ENCODE assay signal across 8 mouse cellular contexts in genomic region chr10:5804691-5805156, GRCm38 (mm10). TPM values are rescaled to one million over a fixed set of nuclear protein-coding genes. Genes with fewer than 3 reads are reported as not detected.
A peak's percentile ranks its signal among the peaks of the same experiment; 100 is the strongest.
DNase-seq lines count a peak whose midpoint lies in the region; ATAC-seq and TF ChIP-seq lines count a peak whose summit lies in the region.

No protein-coding gene starts in this region.

- H3K4me2 ChIP-seq in kidney, embryonic 14.5 days (replicated peaks; ENCODE audit: low read depth, low read length) = peak overlapping the region; percentile 71
- peak overlapping the region; percentile 96 for H3K4me2 ChIP-seq in neural tube, embryonic 12.5 days (replicated peaks)

- no peak for TF ChIP-seq RAD21 in MEL (IDR thresholded peaks at IDR 0.05; ENCODE audit: low read depth, low read length)

- H3K9ac ChIP-seq in kidney, embryonic 14.5 days (ENCODE audit: low read depth, low read length) = peak overlapping the region; percentile 85
- peak overlapping the region; percentile 96 for H3K9ac ChIP-seq in MEL (ENCODE audit: control insufficient read depth, low read depth, low read length, poor library complexity, severe bottlenecking)
- H3K9ac ChIP-seq in neural tube, embryonic 12.5 days = peak overlapping the region; percentile 62

- no peaks in the 10 kb centered on the region for H3K27me3 ChIP-seq in kidney, embryonic 14.5 days (ENCODE audit: control insufficient read depth, insufficient read depth, low read length)
- no peaks in the 10 kb centered on the region for H3K27me3 ChIP-seq in MEL (ENCODE audit: control insufficient read depth in 1 of 2, insufficient read depth in 2 of 2, low read length in 2 of 2)
- no peaks in the 10 kb centered on the region for H3K27me3 ChIP-seq in neural tube, embryonic 12.5 days (replicated peaks)

- H3K9me3 ChIP-seq in kidney, embryonic 14.5 days (ENCODE audit: control insufficient read depth, low read length) = no peaks in the 10 kb centered on the region
- H3K9me3 ChIP-seq in MEL (replicated peaks; ENCODE audit: insufficient read depth, low read length) = no peaks in the 10 kb centered on the region
- no peaks in the 10 kb centered on the region for H3K9me3 ChIP-seq in neural tube, embryonic 12.5 days

- peaks cover 9% of the 10 kb centered on the region for H3K4me1 ChIP-seq in kidney, embryonic 14.5 days (ENCODE audit: control insufficient read depth, insufficient read depth, low read length)
- H3K4me1 ChIP-seq in MEL (ENCODE audit: control insufficient read depth in 1 of 2, insufficient read depth in 2 of 2, low read length in 2 of 2) = peaks cover 0 to 17% of the 10 kb centered on the region in 2 experiments; a peak in 2 of 4 replicates
- H3K4me1 ChIP-seq in neural tube, embryonic 12.5 days = peaks cover 27% of the 10 kb centered on the region

- peak overlapping the region; percentile 87 for H3K4me3 ChIP-seq in kidney, embryonic 14.5 days (ENCODE audit: low read length)
- H3K4me3 ChIP-seq in MEL (ENCODE audit: control insufficient read depth in 1 of 2, insufficient read depth in 1 of 2, low read depth in 2 of 2, low read length in 2 of 2) = peak overlapping the region; percentile 50 to 89
- peak overlapping the region; percentile 68 for H3K4me3 ChIP-seq in neural tube, embryonic 12.5 days

- WGBS in kidney, embryonic 14.5 days = 0% methylated on average over 20 of the region's 24 CpGs
- under 1% methylated on average over 24 of the region's 24 CpGs for WGBS in neural tube, embryonic 12.5 days

- H3K36me3 ChIP-seq in kidney, embryonic 14.5 days (ENCODE audit: control insufficient read depth, insufficient read depth, low read length) = peaks cover 31% of the 10 kb centered on the region
- H3K36me3 ChIP-seq in MEL (ENCODE audit: control insufficient read depth in 1 of 2, insufficient read depth in 2 of 2, low read length in 2 of 2) = peaks cover 19 to 42% of the 10 kb centered on the region in 2 experiments
- H3K36me3 ChIP-seq in neural tube, embryonic 12.5 days = peaks cover 21% of the 10 kb centered on the region; the same call in 1 of the 2 replicates

- TF ChIP-seq CTCF in MEL (IDR thresholded peaks at IDR 0.05 in 2 of 3, conservative IDR thresholded peaks at IDR 0.05 in 1 of 3; ENCODE audit: control insufficient read depth in 1 of 3, insufficient read depth in 1 of 3, low read depth in 2 of 3, low read length in 3 of 3, poor library complexity in 1 of 3, severe bottlenecking in 1 of 3) = no peak

- no peak for TF ChIP-seq POLR2A in MEL (IDR thresholded peaks at IDR 0.05; ENCODE audit: control insufficient read depth in 1 of 2, insufficient read depth in 1 of 2, low read depth in 1 of 2, low read length in 2 of 2, poor library complexity in 1 of 2)

- no peak for DNase-seq in kidney, adult 9 months
- DNase-seq in MEL (ENCODE audit: low read depth, low spot score) = peak; percentile 79
- DNase-seq in kidney, postnatal 4 days = peak; percentile 24 to 33
- DNase-seq in layer of hippocampus, postnatal 25 days (ENCODE audit: extremely low spot score in 1 of 2, low spot score in 1 of 2) = no peak
- DNase-seq in T-cell, adult 2 months (ENCODE audit: low spot score) = no peak

- peaks cover 39% of the 10 kb centered on the region for H3K79me2 ChIP-seq in MEL (ENCODE audit: control insufficient read depth, insufficient read depth, low read length, poor library complexity)

- peak overlapping the region; percentile 86 for H3K27ac ChIP-seq in kidney, embryonic 14.5 days (ENCODE audit: low read depth, low read length)
- H3K27ac ChIP-seq in MEL (ENCODE audit: control insufficient read depth, low read depth, low read length) = peak overlapping the region; percentile 93
- no peak overlapping the region for H3K27ac ChIP-seq in neural tube, embryonic 12.5 days

- peak in 1 of 2 experiments; percentile 18; a peak in 1 of 4 replicates for TF ChIP-seq EP300 in MEL (IDR thresholded peaks at IDR 0.05; ENCODE audit: low read depth in 1 of 2, low read length in 2 of 2)

- ATAC-seq in kidney, embryonic 14.5 days (ENCODE audit: low FRiP score, low TSS enrichment) = peak; percentile 34
- ATAC-seq in erythroblast, adult 5-6 weeks (replicated peaks; ENCODE audit: low FRiP score, poor library complexity, severe bottlenecking) = peak; percentile 36; the same call in 1 of the 2 replicates
- ATAC-seq in neural tube, embryonic 12.5 days (ENCODE audit: low FRiP score, low read depth) = peak; percentile 30

TF ChIP-seq in MEL, 35 proteins besides CTCF, POLR2A, EP300 and RAD21:
- TF ChIP-seq MAFK (IDR thresholded peaks at IDR 0.05; ENCODE audit: borderline replicate concordance, low read depth, low read length) (no peak), MYB (IDR thresholded peaks at IDR 0.05; ENCODE audit: low read depth, low read length) (no peak), E2F4 (IDR thresholded peaks at IDR 0.05; ENCODE audit: borderline replicate concordance, low read depth, low read length) (peak; percentile 95; the same call in 1 of the 2 replicates), MAX (IDR thresholded peaks at IDR 0.05; ENCODE audit: low read length) (peak; percentile 76), MXI1 (IDR thresholded peaks at IDR 0.05; ENCODE audit: low read depth, low read length) (peak; percentile 67), SIN3A (IDR thresholded peaks at IDR 0.05; ENCODE audit: low read length) (peak; percentile 29; the same call in 1 of the 2 replicates), USF2 (IDR thresholded peaks at IDR 0.05; ENCODE audit: borderline replicate concordance in 1 of 2, insufficient read depth in 1 of 2, low read depth in 1 of 2, low read length in 2 of 2) (no peak), GATA1 (IDR thresholded peaks at IDR 0.05; ENCODE audit: low read depth, low read length) (peak; percentile 65), SMC3 (IDR thresholded peaks at IDR 0.05; ENCODE audit: low read depth, low read length) (no peak), JUND (IDR thresholded peaks at IDR 0.05; ENCODE audit: low read depth, low read length) (no peak), CHD2 (IDR thresholded peaks at IDR 0.05; ENCODE audit: low read length) (no peak), BHLHE40 (IDR thresholded peaks at IDR 0.05; ENCODE audit: borderline replicate concordance, low read depth, low read length) (peak; percentile 64; the same call in 1 of the 2 replicates), POLR2AphosphoS5 (IDR thresholded peaks at IDR 0.05; ENCODE audit: borderline replicate concordance, low read depth, low read length) (peak; percentile 68; the same call in 1 of the 2 replicates)

RNA-seq across cellular contexts. Expression of gene Fbxo5, which starts 0.7 kb away (rescaled TPM):
- polyA plus RNA-seq in kidney, embryonic 14.5 days (2014; fragmentation: Nextera tagmentation; extraction: Ambion mirVana) = 79.0 and 85.1 TPM in 2 replicates
- total RNA-seq in MEL (2012; rRNA removed) = 41.0 and 48.7 TPM in 2 replicates
- 1,000 to 10,000 TPM in 1 of 2 experiments, 10 to 100 TPM in 1; 36.1 to 1,320 TPM for polyA plus RNA-seq in MEL (2012; ENCODE audit: insufficient read depth in 1 of 2, insufficient read length in 2 of 2, low read depth in 1 of 2, low replicate concordance in 2 of 2, missing spikeins in 1 of 2)
- total RNA-seq in erythroblast, adult 5-6 weeks (2015; ENCODE audit: low replicate concordance) = 36.2 and 37.9 TPM in 2 replicates
- total RNA-seq in erythroblast, adult 5-6 weeks (2017; ENCODE audit: low replicate concordance) = 23.9 and 53.4 TPM in 2 replicates
- 45.4 and 50.4 TPM in 2 replicates for polyA plus RNA-seq in neural tube, embryonic 12.5 days (2016; fragmentation: Nextera tagmentation; extraction: Ambion mirVana)
- total RNA-seq in layer of hippocampus, postnatal 25 days (2021) = 1 to 10 TPM; 1.0 to 1.3 TPM

RNA-seq across cellular contexts. Expression of gene Mtrf1l, which starts 19.0 kb away (rescaled TPM):
- polyA plus RNA-seq in kidney, embryonic 14.5 days (2014; fragmentation: Nextera tagmentation; extraction: Ambion mirVana) = 18.9 and 19.4 TPM in 2 replicates
- 4.0 and 4.6 TPM in 2 replicates for total RNA-seq in MEL (2012; rRNA removed)
- 1 to 10 TPM in 1 of 2 experiments, not detected in 1; 5.6 TPM for polyA plus RNA-seq in MEL (2012; ENCODE audit: insufficient read depth in 1 of 2, insufficient read length in 2 of 2, low read depth in 1 of 2, low replicate concordance in 2 of 2, missing spikeins in 1 of 2)
- 1.7 and 20.2 TPM in 2 replicates for total RNA-seq in erythroblast, adult 5-6 weeks (2015; ENCODE audit: low replicate concordance)
- total RNA-seq in erythroblast, adult 5-6 weeks (2017; ENCODE audit: low replicate concordance) = 8.6 and 19.3 TPM in 2 replicates
- 13.0 and 15.7 TPM in 2 replicates for polyA plus RNA-seq in neural tube, embryonic 12.5 days (2016; fragmentation: Nextera tagmentation; extraction: Ambion mirVana)
- total RNA-seq in layer of hippocampus, postnatal 25 days (2021) = 10 to 100 TPM; 11.4 TPM

Comparison
In these comparisons a context has a peak if more than half of its experiments do, and no peak if none do; other contexts are left out.
1. DNase-seq: peak in MEL (single experiment) and kidney, postnatal 4 days (2 of 2); none in kidney, adult 9 months (single experiment), layer of hippocampus, postnatal 25 days (0 of 2) and T-cell, adult 2 months (single experiment).
2. RNA of gene Fbxo5, which starts 0.7 kb away (total RNA-seq): 41.0 to 48.7 TPM in MEL and 23.9 to 53.4 TPM in erythroblast, adult 5-6 weeks; 1.0 to 1.3 TPM in layer of hippocampus, postnatal 25 days; every median in the first group is over 10 times any median in the second.
3. Peak in every context shown above with its lines, with median percentiles within 50 percentile points of each other: ATAC-seq, H3K4me3 ChIP-seq and H3K9ac ChIP-seq.